Mouse (Mus musculus) embryonic facial prominence, embryonic 14.5 days (tissue): ENCODE results near the gene Kcnh1. TPM values are rescaled to one million over a fixed set of nuclear protein-coding genes. Genes with fewer than 3 reads are reported as not detected.

Experiments
- ATAC-seq: fragments of 200-750 bp; cut with Nextera tagmentation; 2 replicates; pipeline ENCODE4 v1.8.0; 2017; ENCODE audit warnings: low read depth, moderate number of reproducible peaks, moderate TSS enrichment
- DNase-seq: peaks from one replicate; pipeline ENCODE4 v3.0.0-alpha.2; 2015; ENCODE audit warnings: low spot score
- H3K27ac ChIP-seq: fragments of 300-500 bp; sonication (generic); replicated peaks from 2 replicates; pipeline ENCODE4 v1.5.1; 2014; ENCODE audit warnings: low read depth, mild to moderate bottlenecking, low read length, moderate library complexity
- H3K27me3 ChIP-seq: fragments of 300-500 bp; sonication (generic); replicated peaks from 2 replicates; pipeline ENCODE4 v1.6.1; 2014; ENCODE audit warnings: low read length; ENCODE audit not compliant: control insufficient read depth, insufficient read depth
- H3K36me3 ChIP-seq: fragments of 300-500 bp; sonication (generic); 2 replicates; pipeline ENCODE4 v1.6.1; 2014; ENCODE audit warnings: low read length, mixed read lengths; ENCODE audit not compliant: control insufficient read depth, insufficient read depth
- H3K4me1 ChIP-seq: fragments of 300-500 bp; sonication (generic); 2 replicates; pipeline ENCODE4 v1.6.1; 2014; ENCODE audit warnings: antibody characterized with exemption, low read length; ENCODE audit not compliant: control insufficient read depth, insufficient read depth
- H3K4me2 ChIP-seq: fragments of 300-500 bp; sonication (generic); 2 replicates; pipeline ENCODE4 v1.6.1; 2014; ENCODE audit warnings: low read depth, mild to moderate bottlenecking, low read length, moderate library complexity, mixed read lengths
- H3K4me3 ChIP-seq: fragments of 300-500 bp; sonication (generic); 2 replicates; pipeline ENCODE4 v1.5.1; 2014; ENCODE audit warnings: low read depth, mild to moderate bottlenecking, low read length
- H3K9ac ChIP-seq: fragments of 300-500 bp; sonication (generic); 2 replicates; pipeline ENCODE4 v1.6.1; 2014; ENCODE audit warnings: low read depth, mild to moderate bottlenecking, low read length, moderate library complexity, mixed read lengths
- H3K9me3 ChIP-seq: fragments of 300-500 bp; sonication (generic); 2 replicates; pipeline ENCODE4 v1.6.1; 2016; ENCODE audit warnings: low read length; ENCODE audit not compliant: control insufficient read depth
- WGBS: fragments of 180-500 bp; shearing (Covaris S2); extraction: QIAGEN DNeasy Blood & Tissue Kit; methylation state at CpG from one replicate; pipeline ENCODE4 v1.1.7; 2014; 5-methylcytosine and 5-hydroxymethylcytosine counted together
- polyA plus RNA-seq: library from polyadenylated mRNA; unstranded; fragments of >200 nt; fragmentation: Nextera tagmentation; extraction: Ambion mirVana; gene quantifications from 2 replicates; pipeline ENCODE4 v1.2.1, GENCODE M21; 2014

The Kcnh1 gene
- polyA plus RNA-seq, 1 experiment from 2014 or later, result 0.89 TPM

DNA sequence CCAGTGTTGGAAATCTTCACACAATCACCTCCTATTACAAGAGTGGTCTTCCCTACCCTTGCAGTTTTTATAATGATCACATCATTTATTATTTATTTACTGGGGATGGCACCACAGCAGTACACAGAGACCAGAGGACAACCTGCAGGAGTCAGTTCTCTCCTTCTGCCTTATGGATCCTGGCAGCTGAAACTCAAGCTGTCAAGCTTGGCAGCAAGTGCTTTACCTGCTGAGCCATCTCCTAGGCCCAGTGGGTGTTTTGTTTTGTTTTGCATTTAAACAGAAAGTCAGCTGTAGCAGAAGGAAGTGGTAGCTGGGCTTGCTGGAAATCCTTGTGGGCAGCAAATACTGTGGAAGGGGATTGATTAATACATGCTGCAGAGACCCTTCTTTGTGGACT lies 197.1 kb downstream of the Kcnh1 start:
- Histone ChIP-seq H3K36me3 (no peaks in the 10 kb centered on the region), H3K9me3 (no peaks in the 10 kb centered on the region), H3K4me2 (no peak overlapping the region), H3K4me1 (no peaks in the 10 kb centered on the region), H3K27ac (no peak overlapping the region), H3K9ac (no peak overlapping the region), H3K4me3 (no peak overlapping the region), H3K27me3 (no peaks in the 10 kb centered on the region)
- DNase-seq (no peak), ATAC-seq (no peak)

DNA sequence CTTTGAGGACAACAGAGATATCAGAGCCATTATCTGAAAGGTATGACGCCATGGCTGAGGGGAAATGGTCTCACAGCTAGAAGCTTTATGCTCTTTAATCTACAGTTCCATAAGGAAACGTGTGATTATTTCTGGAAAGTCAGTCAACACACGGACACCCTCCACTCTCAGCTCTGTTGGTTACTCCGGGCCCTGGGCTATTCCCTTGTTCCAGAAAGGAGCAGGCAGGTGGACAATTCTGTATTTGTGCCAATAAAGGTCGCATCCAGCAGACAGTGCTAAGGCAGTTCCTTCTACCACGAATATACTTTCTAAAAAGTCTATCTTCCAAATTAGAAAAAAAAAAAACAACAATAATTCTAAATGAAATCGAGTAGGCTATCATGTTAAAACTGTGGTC lies 200.5 kb downstream of the Kcnh1 start:
- Histone ChIP-seq H3K27ac (no peak overlapping the region), H3K9me3 (no peaks in the 10 kb centered on the region), H3K9ac (no peak overlapping the region), H3K4me3 (no peak overlapping the region), H3K4me1 (no peaks in the 10 kb centered on the region), H3K27me3 (no peaks in the 10 kb centered on the region), H3K36me3 (no peaks in the 10 kb centered on the region), H3K4me2 (no peak overlapping the region)
- WGBS, result 75% methylated on average over 7 of the region's 7 CpGs
- DNase-seq, result no peak
- no peak for ATAC-seq

DNA sequence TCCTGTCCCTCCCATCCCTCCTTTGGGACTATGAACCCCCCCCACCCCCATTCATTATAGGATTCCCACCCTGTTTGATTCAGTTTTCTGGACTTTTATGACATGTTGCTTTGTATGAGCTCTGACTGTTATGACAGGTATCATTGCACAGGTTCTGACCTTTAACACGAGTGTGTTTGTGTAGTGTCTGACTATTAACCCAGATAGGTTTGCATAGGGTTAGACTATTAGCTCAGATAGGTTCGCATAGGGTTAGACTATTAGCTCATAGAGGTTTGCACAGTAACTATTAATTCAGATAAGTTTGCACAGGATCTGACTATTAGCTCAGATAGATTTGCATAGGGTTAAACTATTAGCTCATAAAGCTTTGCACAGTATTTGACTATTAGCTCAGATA lies 201.7 kb downstream of the Kcnh1 start:
- no peaks in the 10 kb centered on the region for H3K4me1 ChIP-seq
- no peaks in the 10 kb centered on the region for H3K27me3 ChIP-seq
- no peak overlapping the region for H3K27ac ChIP-seq
- no peak for DNase-seq
- no peak for ATAC-seq
- H3K4me3 ChIP-seq, result no peak overlapping the region
- no peaks in the 10 kb centered on the region for H3K9me3 ChIP-seq
- H3K4me2 ChIP-seq, result no peak overlapping the region
- H3K9ac ChIP-seq, result no peak overlapping the region
- WGBS, result 78% methylated on average over 2 of the region's 2 CpGs
- no peaks in the 10 kb centered on the region for H3K36me3 ChIP-seq

DNA sequence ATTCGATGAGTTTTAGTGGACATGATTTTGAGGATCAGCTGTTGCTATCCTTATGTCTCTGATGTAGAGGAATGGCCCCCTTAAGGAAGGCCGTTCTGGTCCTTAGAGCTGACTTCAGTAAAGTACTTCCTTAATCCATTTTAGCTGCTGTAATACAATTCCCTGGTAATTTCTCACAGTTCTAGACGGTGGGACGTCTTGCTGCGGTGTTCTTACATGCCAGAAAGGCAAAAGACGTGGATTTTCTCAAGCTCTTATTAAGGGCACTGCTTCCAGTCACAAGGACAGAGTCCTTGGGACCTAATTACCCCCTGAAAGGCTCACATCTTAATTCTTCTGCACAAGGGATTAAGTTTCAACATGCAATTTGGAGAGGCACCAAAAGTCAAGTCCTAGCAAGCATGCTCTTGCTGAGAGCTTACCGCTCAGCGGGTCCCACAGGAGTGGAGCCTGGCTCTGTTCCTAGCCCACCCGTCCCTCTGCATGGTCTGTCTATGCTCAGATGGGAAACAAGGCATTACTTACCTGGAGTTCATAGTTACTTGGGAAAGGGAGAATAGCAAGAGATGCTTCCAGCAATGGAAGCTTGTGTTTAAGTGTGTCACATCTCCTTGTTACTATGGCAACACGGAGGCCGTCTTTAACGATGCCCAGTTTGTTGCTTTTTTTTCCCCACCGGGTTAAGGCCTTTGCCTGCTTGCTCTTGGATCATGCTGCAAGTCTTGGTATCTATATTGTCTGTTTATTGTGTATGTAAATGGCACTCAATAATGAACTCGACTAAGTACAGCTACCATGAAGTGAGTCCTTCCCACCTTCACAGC lies 209.3 kb downstream of the Kcnh1 start:
- Histone ChIP-seq H3K27me3 (no peaks in the 10 kb centered on the region), H3K4me1 (no peaks in the 10 kb centered on the region), H3K4me2 (no peak overlapping the region), H3K27ac (no peak overlapping the region), H3K9me3 (no peaks in the 10 kb centered on the region), H3K4me3 (no peak overlapping the region), H3K36me3 (no peaks in the 10 kb centered on the region), H3K9ac (no peak overlapping the region)
- ATAC-seq (peak; percentile 84), DNase-seq (peak; percentile 79)
- WGBS, result 59% methylated on average over 14 of the region's 14 CpGs

DNA sequence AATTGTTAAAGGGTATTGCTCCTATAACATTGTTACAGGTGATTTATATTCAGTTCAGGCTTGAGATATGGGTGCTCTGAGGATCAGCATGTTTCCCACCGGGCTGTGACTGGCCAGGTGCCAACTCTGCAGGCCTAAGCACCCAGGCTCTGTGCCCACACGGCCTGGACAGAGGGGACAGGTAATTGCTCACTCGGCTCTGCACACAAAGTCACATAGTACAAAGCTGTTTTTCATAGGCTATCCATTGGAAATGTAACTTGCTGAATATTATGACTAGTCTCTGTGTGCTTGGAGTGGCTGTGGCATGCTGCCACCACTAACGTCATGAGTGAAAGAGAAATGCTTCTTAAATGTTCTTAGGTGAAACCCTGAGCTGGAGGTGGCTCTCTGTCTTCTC lies 210.4 kb downstream of the Kcnh1 start:
- no peak for ATAC-seq
- 56% methylated on average over 4 of the region's 4 CpGs for WGBS
- no peaks in the 10 kb centered on the region for H3K27me3 ChIP-seq
- no peaks in the 10 kb centered on the region for H3K9me3 ChIP-seq
- H3K36me3 ChIP-seq, result no peaks in the 10 kb centered on the region
- H3K4me3 ChIP-seq, result no peak overlapping the region
- no peak overlapping the region for H3K9ac ChIP-seq
- peak; percentile 25 for DNase-seq
- H3K4me2 ChIP-seq, result no peak overlapping the region
- no peaks in the 10 kb centered on the region for H3K4me1 ChIP-seq
- no peak overlapping the region for H3K27ac ChIP-seq

DNA sequence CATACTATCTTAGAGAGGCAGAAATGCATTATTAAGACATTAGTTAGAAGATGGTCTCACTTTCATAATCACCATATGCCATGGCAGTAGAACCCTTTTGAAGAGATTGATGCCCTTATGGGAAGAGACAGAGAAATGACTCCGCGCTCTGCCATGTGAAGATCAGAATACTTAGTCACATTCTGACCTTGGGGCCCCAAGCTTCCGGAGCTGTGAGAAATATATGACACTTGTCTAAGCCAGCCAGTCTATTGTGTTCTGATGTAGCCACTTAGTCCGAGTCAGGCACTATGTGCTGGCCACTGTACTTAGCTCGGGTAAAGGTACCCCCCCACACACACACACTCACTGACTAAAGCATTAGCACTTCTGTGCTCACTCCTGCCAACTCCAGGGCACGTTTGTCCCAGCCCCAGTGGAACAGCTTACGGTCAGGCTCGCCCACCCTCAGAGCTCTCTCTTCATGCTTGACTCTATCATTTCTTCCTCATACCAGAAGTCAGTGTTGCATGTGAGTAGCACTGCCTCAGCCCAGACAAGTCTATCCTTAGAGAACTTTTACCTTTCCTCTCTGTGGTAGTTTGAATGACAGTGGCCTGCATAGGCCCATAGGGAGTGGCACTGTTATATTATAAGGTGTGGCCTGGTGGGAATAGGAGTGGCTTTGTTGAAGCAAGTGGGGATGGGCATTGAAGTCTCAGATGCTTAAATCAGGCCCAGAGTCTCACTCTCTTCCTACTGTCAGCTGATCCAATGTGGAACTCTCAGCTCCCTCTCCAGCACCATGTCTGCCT lies 212.5 kb downstream of the Kcnh1 start:
- H3K9me3 ChIP-seq, result no peaks in the 10 kb centered on the region
- no peaks in the 10 kb centered on the region for H3K27me3 ChIP-seq
- no peak overlapping the region for H3K9ac ChIP-seq
- H3K4me2 ChIP-seq, result no peak overlapping the region
- no peak overlapping the region for H3K4me3 ChIP-seq
- no peaks in the 10 kb centered on the region for H3K4me1 ChIP-seq
- ATAC-seq, result no peak
- no peaks in the 10 kb centered on the region for H3K36me3 ChIP-seq
- DNase-seq, result no peak
- no peak overlapping the region for H3K27ac ChIP-seq
- 86% methylated on average over 8 of the region's 8 CpGs for WGBS

DNA sequence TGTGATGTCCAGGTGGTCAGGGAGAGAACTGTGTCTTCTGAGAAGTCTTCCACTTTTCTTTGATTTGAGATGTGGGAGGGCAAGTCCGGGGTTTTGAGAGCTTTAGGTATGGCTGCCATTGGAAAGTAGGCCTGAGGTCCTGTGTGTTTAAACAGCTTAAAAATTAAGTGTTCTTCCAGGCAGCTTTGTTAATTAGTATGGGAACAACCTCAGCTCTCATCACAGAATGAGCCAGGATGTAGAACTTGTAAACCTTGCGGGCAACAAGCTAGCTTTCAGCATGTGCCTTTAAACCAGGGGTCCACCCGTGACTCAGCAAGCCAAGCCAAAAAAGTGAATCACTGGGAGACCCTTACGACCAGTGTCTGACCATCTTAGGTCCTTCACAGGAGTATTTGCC lies 214.6 kb downstream of the Kcnh1 start:
- no peak overlapping the region for H3K9ac ChIP-seq

DNA sequence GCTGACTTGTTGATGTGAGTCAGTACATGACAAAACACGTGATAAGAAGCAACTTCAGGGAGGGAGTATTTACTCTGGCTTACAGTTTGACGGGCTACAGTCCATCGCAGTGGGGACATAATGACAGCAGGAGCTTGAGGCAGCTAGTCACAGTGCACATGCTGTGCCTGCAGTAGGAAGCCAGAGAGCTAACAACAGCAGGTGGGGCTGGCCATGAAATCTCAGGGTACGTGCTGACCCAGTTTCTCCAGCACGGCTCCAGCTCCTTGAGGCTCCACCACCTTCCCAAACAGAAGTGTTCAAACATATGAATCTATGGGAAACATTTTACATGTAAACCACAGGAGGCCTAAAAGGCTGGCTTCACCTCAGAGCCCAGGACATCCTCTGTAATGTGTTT lies 216.0 kb downstream of the Kcnh1 start:
- H3K27ac ChIP-seq, result no peak overlapping the region
- no peak overlapping the region for H3K9ac ChIP-seq
- WGBS, result 87% methylated on average over 5 of the region's 5 CpGs
- no peaks in the 10 kb centered on the region for H3K9me3 ChIP-seq
- H3K4me3 ChIP-seq, result no peak overlapping the region
- H3K4me2 ChIP-seq, result no peak overlapping the region
- H3K27me3 ChIP-seq, result no peaks in the 10 kb centered on the region
- no peak for ATAC-seq
- no peak for DNase-seq
- H3K36me3 ChIP-seq, result no peaks in the 10 kb centered on the region
- no peaks in the 10 kb centered on the region for H3K4me1 ChIP-seq

More for the DNA sequence above, 214.6 kb downstream of the Kcnh1 start:
- Histone ChIP-seq H3K27ac (no peak overlapping the region), H3K9me3 (no peaks in the 10 kb centered on the region), H3K36me3 (no peaks in the 10 kb centered on the region), H3K4me3 (no peak overlapping the region), H3K4me1 (no peaks in the 10 kb centered on the region), H3K27me3 (no peaks in the 10 kb centered on the region), H3K4me2 (no peak overlapping the region)
- 85% methylated on average over 4 of the region's 4 CpGs for WGBS
- no peak for DNase-seq
- no peak for ATAC-seq
